Mouse (Mus musculus) B cell, adult 2 months (primary cell): ENCODE data around the gene Ston2.
"Not testable (repeated sequence)": the region's sequence is repeated elsewhere in the genome, so short reads cannot be mapped to it uniquely, and the experiment has no call there.

Experiments
- DNase-seq, 2 experiments: peaks; one replicate each; pipeline ENCODE4 v3.0.0; 2022

Gene Ston2

GRCm38 (mm10) chr12:91748241-91748865 lies 39.8 kb downstream of the Ston2 start:
- no peak for DNase-seq

GRCm38 (mm10) chr12:91746839-91747238 lies 41.3 kb downstream of the Ston2 start:
- DNase-seq: not testable (repeated sequence)

- no peak for DNase-seq
Measured at GRCm38 (mm10) chr12:91745758-91746290, 42.4 kb downstream of the Ston2 start.

- DNase-seq: no peak
Measured at GRCm38 (mm10) chr12:91744091-91744490, 44.1 kb downstream of the Ston2 start.

GRCm38 (mm10) chr12:91742916-91743315 lies 45.3 kb downstream of the Ston2 start:
- no peak for DNase-seq

GRCm38 (mm10) chr12:91738381-91738780 lies 49.8 kb downstream of the Ston2 start:
- DNase-seq: no peak

GRCm38 (mm10) chr12:91736221-91736980 lies 51.8 kb downstream of the Ston2 start:
- no peak for DNase-seq

- peak; percentile 24 to 34 for DNase-seq
Measured at GRCm38 (mm10) chr12:91734246-91735027, 53.8 kb downstream of the Ston2 start.

GRCm38 (mm10) chr12:91732729-91733448 lies 55.3 kb downstream of the Ston2 start:
- no peak for DNase-seq

GRCm38 (mm10) chr12:91726202-91726601 lies 62.0 kb downstream of the Ston2 start:
- DNase-seq: no peak

- no peak for DNase-seq
Measured at GRCm38 (mm10) chr12:91723912-91724311, 64.3 kb downstream of the Ston2 start.

GRCm38 (mm10) chr12:91719134-91719533 lies 69.1 kb downstream of the Ston2 start:
- DNase-seq: no peak

GRCm38 (mm10) chr12:91715686-91716085 lies 72.5 kb downstream of the Ston2 start:
- no peak for DNase-seq

- DNase-seq: no peak
Measured at GRCm38 (mm10) chr12:91713358-91713757, 74.8 kb downstream of the Ston2 start.

- no peak for DNase-seq
Measured at GRCm38 (mm10) chr12:91711655-91712054, 76.5 kb downstream of the Ston2 start.

- DNase-seq: no peak
Measured at GRCm38 (mm10) chr12:91710876-91711275, 77.3 kb downstream of the Ston2 start.

GRCm38 (mm10) chr12:91709634-91710033 lies 78.6 kb downstream of the Ston2 start:
- no peak for DNase-seq

GRCm38 (mm10) chr12:91709232-91709631 lies 79.0 kb downstream of the Ston2 start:
- DNase-seq: no peak

GRCm38 (mm10) chr12:91707807-91708206 lies 80.4 kb downstream of the Ston2 start:
- no peak for DNase-seq

GRCm38 (mm10) chr12:91703533-91703932 lies 84.7 kb downstream of the Ston2 start:
- DNase-seq: no peak

GRCm38 (mm10) chr12:91702829-91703228 lies 85.4 kb downstream of the Ston2 start:
- DNase-seq: no peak

GRCm38 (mm10) chr12:91699451-91700141 lies 88.6 kb downstream of the Ston2 start:
- no peak for DNase-seq
